Mouse (Mus musculus) thymus, postnatal 0 days (tissue): ENCODE data around the gene Heatr6. TPM values are rescaled to one million over a fixed set of nuclear protein-coding genes. Genes with fewer than 3 reads are reported as not detected.
A peak's percentile ranks its signal among the peaks of the same experiment; 100 is the strongest.

Source experiments
- DNase-seq: peaks from one replicate; pipeline ENCODE4 v3.0.0-alpha.2; 2015; ENCODE audit warnings: low spot score
- polyA plus RNA-seq: library from polyadenylated mRNA; unstranded; fragments of >200 nt; fragmentation: Nextera tagmentation; extraction: Ambion mirVana; gene quantifications from 2 replicates; pipeline ENCODE4 v1.2.1, GENCODE M21; 2015

Gene Heatr6
- polyA plus RNA-seq, 1 experiment from 2014 or later, result 23.5 TPM

GRCm38 (mm10) chr11:83799871-83800430, 46.5 kb downstream of the Heatr6 start:
- no peak for DNase-seq

- peak; percentile 27 for DNase-seq
Observed at GRCm38 (mm10) chr11:83802166-83802565, 48.7 kb downstream of the Heatr6 start.

- DNase-seq, result no peak
Observed at GRCm38 (mm10) chr11:83802581-83802980, 49.1 kb downstream of the Heatr6 start.

GRCm38 (mm10) chr11:83810441-83810840, 56.9 kb downstream of the Heatr6 start:
- no peak for DNase-seq

- no peak for DNase-seq
Observed at GRCm38 (mm10) chr11:83815191-83815590, 61.7 kb downstream of the Heatr6 start.

- peak; percentile 57 for DNase-seq
Observed at GRCm38 (mm10) chr11:83815628-83816027, 62.1 kb downstream of the Heatr6 start.

- no peak for DNase-seq
Observed at GRCm38 (mm10) chr11:83817048-83817447, 63.6 kb downstream of the Heatr6 start.

GRCm38 (mm10) chr11:83817994-83818393, 64.5 kb downstream of the Heatr6 start:
- no peak for DNase-seq

- DNase-seq, result no peak
Observed at GRCm38 (mm10) chr11:83818591-83819127, 65.2 kb downstream of the Heatr6 start.

GRCm38 (mm10) chr11:83819806-83820483, 66.4 kb downstream of the Heatr6 start:
- DNase-seq, result no peak

GRCm38 (mm10) chr11:83826142-83826541, 72.6 kb downstream of the Heatr6 start:
- no peak for DNase-seq

- no peak for DNase-seq
Observed at GRCm38 (mm10) chr11:83828553-83829142, 75.2 kb downstream of the Heatr6 start.

- DNase-seq, result peak; percentile 48
Observed at GRCm38 (mm10) chr11:83832389-83832788, 78.9 kb downstream of the Heatr6 start.

Other genes starting within 250 kb of the Heatr6 start
- gene Heatr9, start 231.5 kb upstream of the Heatr6 start, polyA plus RNA-seq, result not detected in 2 replicates
- 44.9 and 47.3 TPM in 2 replicates for gene Ccl5, start 223.2 kb upstream of the Heatr6 start, polyA plus RNA-seq
- 7.5 and 8.4 TPM in 2 replicates for gene Ccl9, start 175.1 kb upstream of the Heatr6 start, polyA plus RNA-seq
- 12.1 and 13.7 TPM in 2 replicates for gene Ccl6, start 160.6 kb upstream of the Heatr6 start, polyA plus RNA-seq
- not detected in 2 replicates for gene Rpl9-ps1, start 108.1 kb upstream of the Heatr6 start, polyA plus RNA-seq
- gene Ccl3, start 104.3 kb upstream of the Heatr6 start, polyA plus RNA-seq, result 0.68 and 1.5 TPM in 2 replicates
- gene Ccl4, start 91.1 kb upstream of the Heatr6 start, polyA plus RNA-seq, result 3.0 and 3.2 TPM in 2 replicates
- gene Wfdc17, start 49.7 kb upstream of the Heatr6 start, polyA plus RNA-seq, result 17.2 and 17.8 TPM in 2 replicates
- 48.5 and 54.9 TPM in 2 replicates for gene Wfdc18, start 44.7 kb upstream of the Heatr6 start, polyA plus RNA-seq
- 13.4 and 15.6 TPM in 2 replicates for gene Wfdc21, start 6.8 kb upstream of the Heatr6 start, polyA plus RNA-seq
- not detected in 2 replicates for gene Hnf1b, start 96.4 kb downstream of the Heatr6 start, polyA plus RNA-seq
- 51.0 and 51.2 TPM in 2 replicates for gene Ddx52, start 188.4 kb downstream of the Heatr6 start, polyA plus RNA-seq
- 16.7 and 17.6 TPM in 2 replicates for gene Synrg, start 210.7 kb downstream of the Heatr6 start, polyA plus RNA-seq